Mouse (Mus musculus): ENCODE data around the gene Zglp1.

GRCm38 (mm10) chr9:21022288-21022687 is 44.6 kb downstream of the Zglp1 start:
- no peak for TF ChIP-seq EP300 (IDR thresholded peaks at IDR 0.05; ENCODE audit: low read depth)
- no peak for TF ChIP-seq CTCF (IDR thresholded peaks at IDR 0.05; ENCODE audit: low read depth)

All from liver, embryonic 14.5 days (tissue).